Mouse (Mus musculus): Measurements from ENCODE around the gene S100pbp. TPM values are rescaled to one million over a fixed set of nuclear protein-coding genes. Genes with fewer than 3 reads are reported as not detected.
A peak's percentile ranks its signal among the peaks of the same experiment; 100 is the strongest.

The S100pbp gene
- polyA plus RNA-seq, 1 experiment from 2014 or later = 15.7 TPM

DNA sequence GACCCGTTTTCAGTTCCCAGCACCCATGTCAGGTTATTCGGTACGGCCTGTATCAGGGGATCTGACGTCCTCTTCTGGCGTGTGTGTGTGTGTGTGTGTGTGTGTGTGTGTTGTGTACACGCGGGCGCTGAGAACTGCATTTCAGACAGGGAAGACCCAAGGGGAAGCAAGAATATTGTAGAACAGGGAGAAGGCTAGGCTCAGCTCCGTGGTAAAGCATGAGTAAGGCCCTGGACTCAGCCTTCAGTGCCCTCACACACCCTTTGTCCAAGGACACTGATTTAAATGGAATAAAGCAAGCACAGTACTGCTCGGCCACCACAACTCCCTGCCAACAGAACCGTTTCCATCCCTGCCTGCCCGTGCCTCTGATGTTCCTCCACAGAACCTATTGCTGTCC, 1.0 kb upstream of the S100pbp start:
- Histone ChIP-seq H3K36me3 (ENCODE audit: control insufficient read depth, insufficient read depth, low read length) (peaks cover 20% of the 10 kb centered on the region), H3K9me3 (ENCODE audit: control insufficient read depth, low read length) (no peaks in the 10 kb centered on the region), H3K27ac (replicated peaks in 1 of 2; ENCODE audit: control insufficient read depth in 1 of 2, insufficient read depth in 1 of 2, low read depth in 2 of 2, low read length in 2 of 2) (peak overlapping the region; percentile 8 to 78; a peak in 3 of 4 replicates), H3K9ac (ENCODE audit: low read length) (peak overlapping the region; percentile 83), H3K4me2 (ENCODE audit: low read length) (peak overlapping the region; percentile 81), H3K4me1 (ENCODE audit: control insufficient read depth in 2 of 2, insufficient read depth in 2 of 2, low read length in 2 of 2) (peaks cover 3 to 21% of the 10 kb centered on the region in 2 experiments), H3K4me3 (ENCODE audit: control insufficient read depth in 1 of 2, insufficient read depth in 1 of 2, low read depth in 1 of 2, low read length in 2 of 2) (peak overlapping the region; percentile 82 to 86), H3K27me3 (ENCODE audit: control insufficient read depth, insufficient read depth, low read length) (no peaks in the 10 kb centered on the region)
- 7% methylated on average over 12 of the region's 12 CpGs for WGBS
- ATAC-seq (ENCODE audit: insufficient number of reproducible peaks, insufficient read depth, low FRiP score, low read depth) = no peak

DNA sequence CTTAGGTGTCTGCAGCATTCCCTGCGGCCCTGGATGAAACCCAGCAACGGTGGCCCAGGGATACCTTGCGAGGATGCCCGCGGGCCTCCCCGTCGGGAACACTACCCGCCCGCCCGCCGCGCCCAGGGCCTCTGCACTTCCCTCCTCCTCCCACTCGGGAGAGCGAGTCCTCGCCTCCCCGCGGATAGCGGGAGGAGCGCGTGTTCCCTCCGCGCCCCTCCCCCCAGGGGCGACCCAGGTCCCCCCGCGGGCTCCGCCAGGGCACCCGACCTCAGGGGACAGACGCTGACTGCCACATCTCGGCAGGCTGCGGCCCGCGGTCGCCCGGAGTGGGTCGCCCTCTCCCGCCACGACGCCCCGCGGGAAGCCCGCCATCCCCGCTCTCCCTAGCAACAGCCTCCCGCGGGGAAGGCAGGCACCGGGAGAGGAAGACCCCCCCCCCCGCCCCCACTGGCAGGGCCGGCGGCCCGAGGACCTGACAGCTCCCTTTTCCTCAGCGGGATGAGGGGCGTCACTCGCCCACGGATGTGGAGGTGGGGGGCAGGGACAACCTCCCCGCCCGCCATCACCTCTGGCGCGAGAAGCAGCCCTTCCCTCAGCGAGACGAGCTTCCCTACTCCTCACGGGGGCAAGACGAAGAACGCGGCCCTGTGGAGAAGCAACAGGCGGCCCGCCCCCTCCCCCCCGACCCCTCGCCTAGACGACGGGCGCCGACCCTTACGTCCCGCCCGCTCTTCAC, 555 bp downstream of the S100pbp start:
- H3K9me3 ChIP-seq (ENCODE audit: control insufficient read depth, low read length) = no peaks in the 10 kb centered on the region
- peak overlapping the region; percentile 82 to 84 for H3K4me3 ChIP-seq (ENCODE audit: control insufficient read depth in 1 of 2, insufficient read depth in 1 of 2, low read depth in 1 of 2, low read length in 2 of 2)
- H3K4me1 ChIP-seq (ENCODE audit: control insufficient read depth in 2 of 2, insufficient read depth in 2 of 2, low read length in 2 of 2) = peaks cover 3 to 21% of the 10 kb centered on the region in 2 experiments
- WGBS = under 1% methylated on average over 58 of the region's 74 CpGs
- peak overlapping the region; percentile 79 for H3K4me2 ChIP-seq (ENCODE audit: low read length)
- H3K27ac ChIP-seq (replicated peaks in 1 of 2; ENCODE audit: control insufficient read depth in 1 of 2, insufficient read depth in 1 of 2, low read depth in 2 of 2, low read length in 2 of 2) = peak overlapping the region; percentile 66 to 90
- H3K27me3 ChIP-seq (ENCODE audit: control insufficient read depth, insufficient read depth, low read length) = no peaks in the 10 kb centered on the region
- H3K36me3 ChIP-seq (ENCODE audit: control insufficient read depth, insufficient read depth, low read length) = peaks cover 14% of the 10 kb centered on the region
- ATAC-seq (ENCODE audit: insufficient number of reproducible peaks, insufficient read depth, low FRiP score, low read depth) = peak; percentile 62
- H3K9ac ChIP-seq (ENCODE audit: low read length) = peak overlapping the region; percentile 89

DNA sequence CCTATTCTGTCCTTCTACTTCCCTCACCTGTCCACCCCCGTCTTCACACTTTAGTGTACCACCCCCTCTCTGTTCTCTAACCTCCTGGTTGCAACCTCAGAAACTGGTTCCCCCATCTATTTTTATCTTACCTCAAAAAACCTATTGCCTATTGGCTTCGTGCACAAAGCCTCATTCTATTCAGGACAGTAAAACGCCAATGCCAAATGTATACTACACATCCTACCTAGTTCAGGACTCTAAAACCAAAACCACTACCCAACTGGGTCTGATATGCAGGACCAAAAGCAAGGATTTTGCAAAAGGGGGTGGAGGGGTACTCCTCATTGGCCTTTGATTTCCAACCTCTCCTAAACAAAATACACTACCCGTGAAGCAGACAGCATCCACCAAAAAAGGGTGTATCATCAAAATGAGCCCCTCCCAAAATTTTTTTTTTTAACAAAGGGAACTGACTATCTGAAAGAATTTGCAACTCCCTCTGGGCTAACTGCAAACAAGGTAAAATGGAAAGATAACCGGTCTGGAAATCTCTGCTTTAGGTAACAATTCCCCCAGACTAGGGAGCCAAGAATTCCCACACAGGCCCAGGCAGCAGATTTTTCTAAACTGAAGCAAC, 1.4 kb downstream of the S100pbp start:
- H3K9me3 ChIP-seq (ENCODE audit: control insufficient read depth, low read length) = no peaks in the 10 kb centered on the region
- ATAC-seq (ENCODE audit: insufficient number of reproducible peaks, insufficient read depth, low FRiP score, low read depth) = no peak
- peaks cover 3 to 21% of the 10 kb centered on the region in 2 experiments for H3K4me1 ChIP-seq (ENCODE audit: control insufficient read depth in 2 of 2, insufficient read depth in 2 of 2, low read length in 2 of 2)
- H3K4me3 ChIP-seq (ENCODE audit: control insufficient read depth in 1 of 2, insufficient read depth in 1 of 2, low read depth in 1 of 2, low read length in 2 of 2) = peak overlapping the region in 1 of 2 experiments; percentile 82; a peak in 3 of 4 replicates
- peak overlapping the region; percentile 79 for H3K4me2 ChIP-seq (ENCODE audit: low read length)
- H3K9ac ChIP-seq (ENCODE audit: low read length) = peak overlapping the region; percentile 89
- H3K27me3 ChIP-seq (ENCODE audit: control insufficient read depth, insufficient read depth, low read length) = no peaks in the 10 kb centered on the region
- H3K27ac ChIP-seq (replicated peaks in 1 of 2; ENCODE audit: control insufficient read depth in 1 of 2, insufficient read depth in 1 of 2, low read depth in 2 of 2, low read length in 2 of 2) = peak overlapping the region in 1 of 2 experiments; percentile 90; a peak in 1 of 4 replicates
- WGBS = 45% methylated on average over 5 of the region's 5 CpGs
- peaks cover 14% of the 10 kb centered on the region for H3K36me3 ChIP-seq (ENCODE audit: control insufficient read depth, insufficient read depth, low read length)

DNA sequence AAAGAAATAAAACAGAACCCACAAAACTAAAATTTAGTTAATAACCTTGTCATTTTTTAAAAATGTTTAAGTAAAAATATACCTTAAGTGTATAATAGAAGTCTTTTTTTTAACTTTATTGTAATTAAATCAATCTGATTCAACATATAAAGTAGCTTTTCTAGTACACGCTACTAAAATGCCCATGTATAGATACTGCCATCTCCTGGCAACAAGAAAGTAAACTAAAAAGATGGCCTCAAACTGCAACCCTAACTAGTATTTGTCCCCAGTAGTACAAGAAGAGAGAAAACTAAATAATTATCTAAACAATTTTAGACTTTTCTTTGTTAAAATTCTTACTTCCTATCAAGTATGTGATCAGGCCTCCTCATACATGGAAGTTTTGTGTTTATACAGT, 10.0 kb downstream of the S100pbp start:
- H3K4me2 ChIP-seq (ENCODE audit: low read length) = no peak overlapping the region
- H3K4me1 ChIP-seq (ENCODE audit: control insufficient read depth in 2 of 2, insufficient read depth in 2 of 2, low read length in 2 of 2) = no peaks in the 10 kb centered on the region
- H3K4me3 ChIP-seq (ENCODE audit: control insufficient read depth in 1 of 2, insufficient read depth in 1 of 2, low read depth in 1 of 2, low read length in 2 of 2) = no peak overlapping the region
- H3K27me3 ChIP-seq (ENCODE audit: control insufficient read depth, insufficient read depth, low read length) = no peaks in the 10 kb centered on the region
- no peak for ATAC-seq (ENCODE audit: insufficient number of reproducible peaks, insufficient read depth, low FRiP score, low read depth)
- peaks cover 85% of the 10 kb centered on the region for H3K36me3 ChIP-seq (ENCODE audit: control insufficient read depth, insufficient read depth, low read length)
- no peak overlapping the region for H3K9ac ChIP-seq (ENCODE audit: low read length)
- WGBS = 60% methylated on average over 1 of the region's 1 CpGs
- no peaks in the 10 kb centered on the region for H3K9me3 ChIP-seq (ENCODE audit: control insufficient read depth, low read length)
- no peak overlapping the region for H3K27ac ChIP-seq (replicated peaks in 1 of 2; ENCODE audit: control insufficient read depth in 1 of 2, insufficient read depth in 1 of 2, low read depth in 2 of 2, low read length in 2 of 2)

DNA sequence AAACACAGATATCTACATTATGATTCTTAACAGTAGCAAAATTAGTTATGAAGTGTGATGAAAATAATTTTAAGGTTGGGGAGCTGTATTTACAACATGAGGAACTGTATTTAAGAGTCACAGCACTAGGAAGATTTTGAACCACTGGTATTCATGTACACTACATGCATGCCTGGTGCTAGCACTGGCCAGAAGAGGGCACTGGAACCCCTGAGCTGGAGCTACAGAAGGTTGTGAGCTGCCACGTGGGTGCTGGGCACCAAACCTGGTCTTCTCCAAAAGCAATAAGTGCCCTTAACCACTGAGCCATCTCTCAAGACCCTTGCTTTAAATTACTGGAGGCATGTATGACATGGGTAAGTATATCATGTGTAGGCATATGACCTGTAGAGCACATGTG, 17.0 kb downstream of the S100pbp start:
- Histone ChIP-seq H3K4me1 (ENCODE audit: control insufficient read depth in 2 of 2, insufficient read depth in 2 of 2, low read length in 2 of 2) (no peaks in the 10 kb centered on the region), H3K9ac (ENCODE audit: low read length) (no peak overlapping the region), H3K27ac (replicated peaks in 1 of 2; ENCODE audit: control insufficient read depth in 1 of 2, insufficient read depth in 1 of 2, low read depth in 2 of 2, low read length in 2 of 2) (no peak overlapping the region), H3K9me3 (ENCODE audit: control insufficient read depth, low read length) (no peaks in the 10 kb centered on the region), H3K36me3 (ENCODE audit: control insufficient read depth, insufficient read depth, low read length) (peaks cover 84% of the 10 kb centered on the region), H3K27me3 (ENCODE audit: control insufficient read depth, insufficient read depth, low read length) (no peaks in the 10 kb centered on the region), H3K4me3 (ENCODE audit: control insufficient read depth in 1 of 2, insufficient read depth in 1 of 2, low read depth in 1 of 2, low read length in 2 of 2) (no peak overlapping the region), H3K4me2 (ENCODE audit: low read length) (no peak overlapping the region)
- ATAC-seq (ENCODE audit: insufficient number of reproducible peaks, insufficient read depth, low FRiP score, low read depth) = no peak
- 75% methylated on average over 1 of the region's 1 CpGs for WGBS

DNA sequence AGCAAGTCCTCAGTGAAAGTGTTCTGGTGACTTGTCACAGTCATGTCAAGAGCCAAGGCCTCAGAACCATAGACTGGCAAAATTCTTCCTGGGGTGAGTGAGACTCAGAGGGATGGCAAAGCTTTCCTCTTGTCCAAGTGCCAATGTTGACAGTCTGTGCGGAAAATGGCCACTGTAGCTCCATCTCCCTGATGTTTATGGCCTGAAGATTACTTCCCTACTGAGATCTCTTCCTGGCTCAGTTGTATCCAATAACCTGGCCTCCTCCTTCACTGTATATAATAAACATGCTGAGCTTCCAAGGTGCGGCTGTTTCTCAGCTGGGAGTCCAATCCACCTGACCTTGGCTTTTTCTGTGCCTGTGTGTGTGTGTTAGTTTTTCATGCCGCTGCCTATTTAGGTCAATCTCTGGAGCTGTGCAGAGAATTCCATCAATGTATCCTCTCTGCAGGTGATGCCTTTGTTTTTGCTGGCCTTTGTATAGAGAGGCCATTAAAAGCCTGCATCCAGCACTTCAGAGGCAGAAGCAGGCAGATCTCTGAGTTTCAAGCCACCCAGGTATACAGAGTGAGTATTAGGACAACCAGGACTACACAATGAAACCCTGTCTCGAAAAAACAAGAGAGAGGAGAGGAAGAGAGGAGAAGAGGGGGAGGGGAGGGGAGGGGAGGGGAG, 27.8 kb downstream of the S100pbp start:
- Histone ChIP-seq H3K27ac (replicated peaks in 1 of 2; ENCODE audit: control insufficient read depth in 1 of 2, insufficient read depth in 1 of 2, low read depth in 2 of 2, low read length in 2 of 2) (no peak overlapping the region), H3K27me3 (ENCODE audit: control insufficient read depth, insufficient read depth, low read length) (no peaks in the 10 kb centered on the region), H3K9ac (ENCODE audit: low read length) (no peak overlapping the region), H3K4me3 (ENCODE audit: control insufficient read depth in 1 of 2, insufficient read depth in 1 of 2, low read depth in 1 of 2, low read length in 2 of 2) (no peak overlapping the region), H3K4me2 (ENCODE audit: low read length) (no peak overlapping the region), H3K9me3 (ENCODE audit: control insufficient read depth, low read length) (no peaks in the 10 kb centered on the region), H3K4me1 (ENCODE audit: control insufficient read depth in 2 of 2, insufficient read depth in 2 of 2, low read length in 2 of 2) (peaks cover 0 to 19% of the 10 kb centered on the region in 2 experiments; a peak in 2 of 4 replicates), H3K36me3 (ENCODE audit: control insufficient read depth, insufficient read depth, low read length) (peaks cover 63% of the 10 kb centered on the region)
- 92% methylated on average over 4 of the region's 4 CpGs for whole genome bisulfite sequencing
- ATAC-seq (ENCODE audit: insufficient number of reproducible peaks, insufficient read depth, low FRiP score, low read depth) = no peak

DNA sequence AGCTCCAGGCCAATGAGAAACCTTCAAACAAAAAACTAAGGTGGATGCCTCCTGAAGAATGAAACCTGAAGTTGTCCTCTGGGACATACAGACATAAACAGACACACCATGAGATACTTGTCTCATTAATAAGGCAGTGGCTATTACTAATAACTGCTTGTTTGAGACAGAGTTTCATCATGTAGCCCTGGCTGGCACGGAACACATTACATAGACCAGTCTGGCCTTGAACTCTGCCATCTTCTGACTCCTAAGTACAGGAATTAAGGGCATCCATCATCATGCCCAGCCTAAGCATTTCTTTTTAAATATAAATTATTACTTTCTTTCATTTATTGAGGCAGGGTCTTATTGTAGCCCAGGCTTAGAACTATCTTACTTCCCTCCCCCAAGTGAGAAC, 28.5 kb downstream of the S100pbp start:
- Histone ChIP-seq H3K4me1 (ENCODE audit: control insufficient read depth in 2 of 2, insufficient read depth in 2 of 2, low read length in 2 of 2) (peaks cover 1 to 19% of the 10 kb centered on the region in 2 experiments), H3K4me3 (ENCODE audit: control insufficient read depth in 1 of 2, insufficient read depth in 1 of 2, low read depth in 1 of 2, low read length in 2 of 2) (no peak overlapping the region), H3K9ac (ENCODE audit: low read length) (no peak overlapping the region), H3K36me3 (ENCODE audit: control insufficient read depth, insufficient read depth, low read length) (peaks cover 60% of the 10 kb centered on the region), H3K4me2 (ENCODE audit: low read length) (no peak overlapping the region), H3K27me3 (ENCODE audit: control insufficient read depth, insufficient read depth, low read length) (no peaks in the 10 kb centered on the region), H3K27ac (replicated peaks in 1 of 2; ENCODE audit: control insufficient read depth in 1 of 2, insufficient read depth in 1 of 2, low read depth in 2 of 2, low read length in 2 of 2) (no peak overlapping the region), H3K9me3 (ENCODE audit: control insufficient read depth, low read length) (no peaks in the 10 kb centered on the region)
- no peak for ATAC-seq (ENCODE audit: insufficient number of reproducible peaks, insufficient read depth, low FRiP score, low read depth)
- 94% methylated on average over 1 of the region's 1 CpGs for WGBS
